Mouse (Mus musculus) right cerebral cortex, postnatal 4 days (tissue): ENCODE measurements around the gene Pinlyp.

ENCODE experiments used
- DNase-seq: peaks from one replicate; pipeline ENCODE4 v3.0.0-alpha.2; 2022

Pinlyp gene

DNA sequence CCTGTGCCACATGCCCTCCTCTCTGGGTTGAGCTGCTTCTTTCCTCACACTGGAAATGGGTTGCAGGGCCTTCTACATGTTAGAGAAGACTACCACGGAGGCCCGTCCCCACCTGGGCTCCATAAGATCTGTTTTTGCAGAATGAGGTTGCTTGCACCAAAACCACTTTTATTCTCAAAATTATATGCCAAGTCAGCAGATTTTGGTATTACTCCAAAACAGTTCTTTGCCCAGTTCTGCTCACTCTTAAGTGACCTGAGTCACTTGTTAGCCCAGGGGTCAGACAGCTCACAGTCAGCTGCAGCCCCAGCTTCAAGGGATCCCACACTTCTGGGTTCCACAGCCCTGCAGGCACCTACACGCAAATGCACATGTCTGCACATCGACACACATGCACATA lies 15.5 kb upstream of the Pinlyp start:
- no peak for DNase-seq

DNA sequence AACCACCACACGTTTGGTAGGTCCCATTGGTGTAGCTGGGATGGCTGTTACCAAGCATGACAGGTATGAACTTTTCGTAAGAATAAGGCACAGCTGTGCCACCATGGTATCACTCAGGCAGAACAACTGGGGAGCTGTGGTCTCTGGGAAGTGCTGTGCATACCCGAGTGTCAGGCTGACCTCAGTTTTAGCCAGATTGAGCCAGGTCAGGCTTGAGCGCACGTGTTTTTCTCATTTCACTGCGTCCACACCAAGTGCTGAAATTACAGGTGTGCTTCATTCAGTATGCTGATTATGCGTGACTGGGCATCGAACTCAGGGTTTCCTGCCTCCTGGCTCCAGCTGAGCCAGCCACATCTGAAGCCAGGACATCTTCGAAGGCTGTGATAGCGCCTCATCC lies 9.9 kb upstream of the Pinlyp start:
- no peak for DNase-seq

DNA sequence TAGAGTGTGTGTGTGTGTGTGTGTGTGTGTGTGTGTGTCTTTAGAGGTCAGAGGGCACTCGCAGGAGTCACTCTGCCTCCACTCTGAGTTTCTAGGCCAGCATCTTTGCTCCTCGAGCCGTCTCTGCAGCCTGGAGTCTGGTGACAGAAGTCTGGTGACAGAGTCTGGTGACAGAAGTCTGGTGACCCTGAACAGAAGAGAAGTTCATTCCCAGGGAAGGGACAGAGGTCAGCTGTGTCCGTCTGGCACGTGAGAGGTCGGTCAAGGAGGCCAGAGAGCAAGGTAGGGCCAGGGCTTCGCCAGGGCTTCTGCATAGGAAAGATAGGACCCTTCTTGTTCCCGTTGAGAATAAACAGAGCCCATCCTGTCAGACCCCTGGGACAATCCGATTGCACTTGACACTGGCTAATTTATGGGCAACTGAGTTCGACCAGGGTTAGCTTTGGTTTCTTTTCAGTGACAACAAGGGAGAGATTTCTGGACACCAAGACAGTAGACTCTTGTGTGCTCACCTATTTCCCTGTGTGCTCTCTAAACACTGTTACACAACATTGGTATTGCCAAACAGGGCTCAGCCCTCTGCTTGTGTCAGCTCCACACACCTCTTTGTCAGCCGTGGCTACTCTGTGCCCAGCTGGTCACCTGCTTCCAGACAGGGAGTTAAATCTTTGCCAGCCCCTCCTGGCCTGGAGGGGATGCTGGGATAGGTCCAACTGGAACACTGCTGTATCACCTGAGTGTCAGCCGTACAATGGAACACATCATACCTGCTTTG lies 6.3 kb upstream of the Pinlyp start:
- DNase-seq = no peak

DNA sequence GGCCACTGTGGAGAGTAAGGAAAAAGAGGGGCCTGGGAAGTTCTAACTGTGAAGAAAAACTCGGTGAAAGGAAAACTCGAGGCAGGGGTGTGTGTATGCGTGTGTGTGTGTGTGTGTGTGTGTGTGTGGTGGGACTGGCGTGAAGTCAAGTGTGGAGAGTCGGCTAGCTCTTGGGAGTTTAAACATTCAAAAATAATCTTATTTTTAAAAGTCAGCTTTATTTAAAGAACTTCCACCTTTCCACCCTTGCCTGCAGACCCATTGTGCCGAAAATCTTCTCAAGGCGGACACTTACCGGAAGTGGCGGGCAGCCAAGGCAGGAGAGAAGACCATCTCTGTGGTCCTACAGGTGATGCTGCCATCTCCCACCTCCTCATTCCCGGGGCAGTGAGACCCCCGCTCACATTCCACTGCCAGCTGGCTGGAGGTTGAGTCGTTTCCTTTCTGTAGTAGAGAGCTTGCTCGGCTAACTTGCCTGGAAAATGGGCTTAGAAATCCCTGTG lies 1.7 kb upstream of the Pinlyp start:
- no peak for DNase-seq

DNA sequence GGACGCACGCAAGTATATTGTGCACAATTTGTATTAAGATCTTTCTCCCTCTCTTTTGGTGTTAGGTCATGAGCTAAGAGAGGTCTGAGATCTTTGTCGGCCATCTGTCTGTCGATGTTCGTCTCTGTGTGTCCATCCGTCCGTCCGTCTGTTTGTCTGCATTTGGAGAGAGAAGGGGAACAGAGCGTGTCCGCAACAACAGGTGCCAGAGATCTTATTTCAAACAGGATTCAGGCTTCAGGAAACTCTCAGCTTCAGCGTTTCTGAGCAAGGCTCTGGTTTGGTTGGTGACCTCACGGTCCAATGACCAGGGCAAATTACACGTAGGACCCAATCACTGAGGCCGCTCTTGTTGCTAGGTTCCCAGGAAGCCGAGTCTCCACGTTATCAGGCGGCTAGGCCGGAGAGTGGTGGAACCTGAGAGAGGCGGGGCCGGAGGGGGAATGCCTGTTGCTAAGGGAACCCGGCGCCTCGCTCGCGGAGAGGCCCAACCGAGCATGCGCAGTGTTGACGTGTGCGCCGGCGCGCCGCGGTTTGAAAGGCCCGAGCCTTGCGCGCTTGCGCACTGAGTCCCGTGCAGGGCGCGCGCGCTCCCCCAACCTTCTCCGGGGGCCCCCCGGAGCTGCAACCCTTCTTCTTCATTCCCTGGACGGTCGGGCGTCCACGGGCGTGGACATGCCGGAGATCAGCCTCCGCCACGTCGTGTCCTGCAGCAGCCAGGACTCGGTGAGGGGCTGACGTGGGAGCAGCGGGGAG lies 894 bp upstream of the Pinlyp start:
- peak; percentile 99 for DNase-seq

DNA sequence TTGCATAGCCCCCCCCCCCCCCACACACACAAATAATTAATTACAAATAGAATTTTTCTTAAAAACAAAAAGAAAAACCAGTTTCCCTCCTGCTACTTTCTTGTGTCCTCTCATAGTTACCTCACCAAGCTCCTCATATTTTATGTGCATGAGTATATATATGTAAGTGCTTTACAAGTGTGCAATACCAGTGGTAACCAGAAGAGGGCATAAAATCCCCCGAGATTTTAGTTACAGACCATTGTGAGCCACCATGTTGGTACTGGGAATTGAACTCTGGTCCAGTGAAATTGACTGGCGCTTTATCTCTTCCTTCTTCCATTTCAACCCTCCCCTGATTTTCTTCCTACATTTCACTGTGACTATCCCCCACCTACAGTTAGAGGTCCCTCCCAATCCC lies 1.4 kb downstream of the Pinlyp start:
- DNase-seq = no peak

DNA sequence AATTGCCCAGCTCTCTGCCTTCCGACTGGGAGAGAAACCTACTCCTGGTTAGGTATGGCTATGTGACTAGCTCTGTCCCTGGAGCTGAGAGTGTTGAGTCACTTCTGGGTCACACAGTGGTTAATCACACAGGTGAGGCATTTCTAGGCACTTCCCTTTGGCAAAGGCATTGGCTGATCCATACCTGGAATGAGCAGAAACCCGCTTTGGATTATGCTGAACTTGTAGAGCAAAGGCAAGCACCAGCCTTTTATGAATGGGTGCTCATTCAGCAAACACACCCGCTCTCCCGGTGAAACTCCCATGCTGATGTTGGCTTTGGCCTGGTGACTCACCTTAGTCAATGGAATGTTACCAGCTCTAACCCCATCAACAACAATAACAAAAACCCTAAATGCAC lies 6.2 kb downstream of the Pinlyp start:
- no peak for DNase-seq

DNA sequence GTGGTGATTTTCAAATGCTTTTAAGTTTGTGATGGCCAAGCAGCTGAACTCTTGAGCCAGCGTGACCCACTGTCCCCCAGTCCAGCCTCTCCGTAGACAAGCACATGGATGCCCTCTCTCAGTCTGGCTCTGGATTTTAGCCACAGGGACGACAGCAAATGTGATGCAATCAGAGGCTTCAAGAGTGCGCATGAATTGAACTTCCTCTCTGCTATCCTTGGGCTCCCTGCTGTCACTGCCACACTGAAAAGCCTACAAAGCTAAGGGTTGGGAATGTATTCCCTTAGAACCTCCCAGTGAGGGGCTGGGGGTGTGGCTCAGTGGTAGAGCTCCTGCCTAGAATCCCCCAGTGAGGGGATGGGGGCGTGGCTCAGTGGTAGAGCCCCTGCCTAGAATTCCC lies 7.2 kb downstream of the Pinlyp start:
- no peak for DNase-seq

DNA sequence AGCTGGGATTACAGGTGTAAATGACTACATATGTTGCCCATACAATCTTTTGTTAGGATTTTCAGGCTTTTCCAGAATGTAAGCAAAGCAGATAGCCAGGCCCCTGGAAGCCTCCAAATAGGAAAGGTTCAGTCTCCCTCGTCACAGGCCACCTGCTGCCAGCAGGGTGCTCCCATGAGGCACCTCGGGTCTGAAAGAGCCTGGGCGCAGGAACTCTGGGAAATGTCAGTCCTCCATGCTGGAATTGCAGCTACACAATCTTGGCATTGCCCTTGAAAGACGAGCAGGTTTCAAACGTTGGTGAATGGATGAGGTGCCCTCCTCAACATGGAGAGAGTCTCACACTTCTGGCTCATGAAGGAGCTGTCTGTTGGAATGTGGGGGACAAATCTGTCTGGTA lies 7.8 kb downstream of the Pinlyp start:
- DNase-seq = peak; percentile 36

DNA sequence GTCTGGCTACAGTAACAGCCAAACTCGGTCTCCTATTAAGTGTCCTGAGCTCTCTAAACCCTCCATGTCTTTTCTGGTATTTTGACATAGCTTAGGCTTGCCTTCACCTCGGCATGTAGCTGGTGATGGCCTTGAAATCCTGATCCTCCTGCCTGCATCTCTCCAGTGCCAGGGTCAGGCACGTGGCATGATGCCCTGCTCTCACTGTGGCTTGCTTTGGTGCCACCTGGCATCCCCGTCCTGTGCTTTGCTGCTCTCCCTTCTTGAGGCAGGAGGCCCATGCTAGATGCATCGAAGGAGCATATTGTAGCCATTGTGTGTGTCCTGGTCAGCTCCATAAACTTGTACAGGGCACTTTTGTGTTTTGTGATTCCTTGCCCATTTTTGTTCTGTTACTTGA lies 8.3 kb downstream of the Pinlyp start:
- no peak for DNase-seq

DNA sequence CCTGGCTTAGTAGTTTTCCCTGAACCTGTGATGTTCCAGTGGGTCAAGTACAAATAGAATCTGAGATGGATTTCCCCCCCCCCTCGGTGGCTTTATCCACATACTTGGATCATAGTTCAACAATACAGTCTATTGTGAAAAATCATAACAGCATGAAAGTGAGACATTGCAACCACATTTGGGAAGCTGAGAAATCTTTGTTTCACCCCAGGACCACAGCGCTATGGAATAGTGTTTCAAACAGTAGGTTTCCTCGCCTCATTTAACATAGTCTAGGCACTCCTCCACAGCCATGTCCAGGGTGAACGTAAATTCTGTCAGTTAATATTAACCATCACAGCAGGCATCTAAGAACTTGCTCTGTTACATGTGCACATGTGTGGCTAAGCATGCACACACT lies 8.8 kb downstream of the Pinlyp start:
- no peak for DNase-seq

DNA sequence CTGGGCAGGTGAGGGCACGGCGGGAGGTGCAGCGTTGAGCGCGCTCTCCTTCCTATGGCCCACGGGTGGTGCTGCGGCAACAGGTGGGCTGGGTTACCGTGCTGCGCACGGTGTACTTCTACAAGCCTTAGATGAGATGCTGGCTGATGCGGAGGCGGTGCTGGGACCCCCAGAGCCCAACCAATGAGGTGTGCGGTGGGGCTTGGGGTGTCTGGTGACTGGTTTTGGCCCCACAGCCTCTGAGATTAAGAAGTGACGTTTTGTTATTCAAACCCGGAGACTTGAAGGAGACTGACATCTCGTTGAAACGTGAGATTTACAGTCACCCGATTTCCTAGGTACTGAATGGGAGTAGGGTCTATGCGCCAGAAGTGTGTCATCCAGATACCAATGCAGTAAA lies 11.6 kb downstream of the Pinlyp start:
- DNase-seq = peak; percentile 29

DNA sequence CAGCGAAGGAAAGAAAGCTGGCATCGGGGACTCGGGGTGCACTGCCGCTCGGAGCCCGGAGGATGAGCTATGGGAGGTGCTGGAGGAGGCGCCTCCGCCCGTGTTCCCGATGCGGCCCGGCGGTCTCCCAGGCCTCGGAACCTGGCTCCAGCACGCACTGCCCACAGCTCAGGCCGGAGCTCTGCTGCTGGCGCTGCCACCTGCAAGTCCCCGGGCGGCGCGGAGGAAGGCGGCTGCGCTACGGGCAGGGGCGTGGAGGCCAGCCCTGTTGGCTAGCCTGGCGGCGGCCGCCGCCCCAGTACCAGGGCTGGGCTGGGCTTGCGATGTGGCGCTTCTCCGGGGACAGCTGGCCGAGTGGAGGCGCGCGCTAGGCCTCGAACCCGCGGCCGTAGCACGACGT lies 12.1 kb downstream of the Pinlyp start:
- no peak for DNase-seq

DNA sequence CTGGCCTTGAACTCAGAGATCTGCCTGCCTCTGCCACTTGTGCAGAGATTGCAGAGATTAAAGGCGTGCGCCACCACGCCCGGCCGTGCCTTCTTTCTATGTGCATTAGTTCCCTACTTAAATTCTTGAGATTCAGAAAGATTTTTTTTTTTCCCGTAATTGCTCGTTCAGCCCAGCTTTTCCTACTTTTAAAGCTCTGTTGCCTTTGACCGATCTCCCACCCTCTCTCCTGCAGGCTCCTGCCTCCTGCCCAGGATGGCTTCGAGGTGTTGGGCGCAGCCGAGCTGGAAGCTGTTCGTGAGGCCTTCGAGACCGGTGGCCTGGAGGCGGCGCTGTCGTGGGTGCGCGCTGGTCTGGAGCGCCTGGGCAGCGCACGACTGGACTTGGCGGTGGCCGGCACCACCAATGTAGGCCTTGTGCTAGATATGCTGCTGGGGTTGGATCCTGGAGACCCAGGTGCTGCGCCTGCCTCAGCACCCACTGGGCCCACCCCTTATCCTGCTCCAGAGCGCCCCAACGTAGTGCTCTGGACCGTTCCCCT lies 12.8 kb downstream of the Pinlyp start:
- DNase-seq = no peak

DNA sequence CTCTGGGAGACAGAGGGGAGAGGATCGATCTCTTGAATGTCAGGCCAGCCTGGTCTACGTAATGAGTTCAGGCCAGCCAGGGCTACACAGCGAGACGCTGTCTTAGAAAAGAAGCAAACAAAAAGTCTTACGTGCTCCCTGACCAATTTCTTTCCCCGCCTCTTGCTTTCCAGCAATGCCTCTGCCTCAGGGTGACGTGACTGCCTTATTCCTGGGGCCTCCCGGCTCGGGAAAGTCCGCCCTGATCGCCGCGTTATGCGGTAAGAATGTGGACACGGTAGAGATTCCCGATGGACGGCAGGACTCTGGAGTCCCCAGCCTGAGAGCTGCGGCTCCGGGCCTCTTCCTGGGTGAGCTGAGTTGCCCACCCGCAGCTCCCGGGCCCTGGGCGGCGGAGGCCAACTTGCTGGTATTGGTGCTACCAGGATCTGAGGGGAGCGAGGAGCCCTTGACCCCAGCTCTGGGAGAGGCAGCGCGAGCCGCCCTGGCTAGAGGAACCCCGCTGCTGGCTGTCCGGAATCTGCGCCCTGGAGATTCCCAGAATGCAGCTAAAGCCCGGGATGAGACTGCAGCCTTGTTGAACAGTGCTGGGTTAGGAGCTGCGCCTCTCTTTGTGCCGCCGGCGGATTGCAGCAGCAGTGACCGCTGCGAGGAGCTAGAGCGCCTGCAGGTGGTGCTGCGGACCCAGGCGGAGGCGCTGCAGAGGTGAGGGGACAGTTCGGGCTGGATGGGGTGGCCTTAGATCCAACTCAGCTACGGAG lies 14.5 kb downstream of the Pinlyp start:
- peak; percentile 77 for DNase-seq

DNA sequence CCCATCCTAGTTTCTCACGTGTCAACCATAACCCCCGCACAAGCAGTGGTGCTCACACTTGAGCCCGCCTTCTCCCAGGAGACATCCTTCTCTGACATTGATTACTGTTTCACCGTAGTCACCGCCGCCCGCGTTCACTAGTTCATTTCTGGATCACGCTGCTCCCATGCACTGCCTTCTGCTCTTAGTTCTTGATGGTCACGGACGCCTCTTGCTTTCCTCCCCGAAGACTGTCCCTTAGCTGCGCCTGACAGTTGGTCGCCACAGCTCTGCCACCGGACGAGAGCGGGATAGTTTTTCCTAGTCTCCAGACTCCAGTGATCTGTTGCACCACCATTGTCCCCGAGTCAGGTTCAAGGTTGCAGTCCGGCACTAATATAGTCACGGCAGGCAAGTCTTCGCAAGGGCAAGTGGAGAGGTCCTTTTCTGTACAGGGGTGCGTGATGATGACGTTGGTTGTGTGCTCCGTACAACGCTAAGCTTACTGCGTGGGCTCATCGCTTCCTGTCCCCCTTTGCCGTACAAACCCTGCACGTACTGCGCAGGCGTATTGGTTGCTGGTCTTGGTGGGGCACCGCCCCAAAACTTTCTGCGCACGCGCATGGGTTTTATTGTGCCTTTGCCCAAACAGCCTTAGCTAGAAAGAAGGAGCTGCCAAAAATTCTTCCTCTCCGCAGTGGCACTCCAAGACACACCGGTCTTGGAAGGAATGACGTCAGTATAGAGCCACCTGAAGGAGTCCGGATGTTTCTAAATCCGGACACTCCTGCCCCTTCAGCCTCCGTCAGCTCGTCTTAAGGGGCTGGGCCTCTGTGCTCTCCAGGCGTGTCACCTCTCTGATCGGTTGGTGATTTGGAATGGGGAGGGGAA lies 15.6 kb downstream of the Pinlyp start, which contains the start of gene Irgq:
Gene Irgq (plus strand): TSS at position 628 of the 870 bp plus-strand sequence.
- DNase-seq = peak; percentile 99

DNA sequence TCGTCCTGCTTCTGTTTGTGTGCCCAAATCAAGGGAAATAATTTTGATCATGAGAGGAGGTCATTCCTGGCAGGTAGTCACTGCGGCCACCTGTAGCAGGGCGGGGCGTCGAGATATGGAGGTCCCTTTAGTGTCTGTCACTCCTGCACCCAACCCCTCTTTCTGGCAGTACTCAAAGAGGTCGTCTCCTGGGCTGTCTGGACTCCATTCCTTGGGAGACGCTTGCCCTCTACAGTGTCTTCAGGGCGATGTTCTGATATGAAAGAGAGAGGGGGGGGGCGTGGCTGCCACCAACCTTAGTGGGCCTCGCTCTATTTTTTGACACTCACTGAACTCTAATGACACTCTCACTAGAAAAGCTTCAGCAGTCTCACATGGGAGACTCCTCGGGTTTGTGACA lies 16.3 kb downstream of the Pinlyp start:
- no peak for DNase-seq

DNA sequence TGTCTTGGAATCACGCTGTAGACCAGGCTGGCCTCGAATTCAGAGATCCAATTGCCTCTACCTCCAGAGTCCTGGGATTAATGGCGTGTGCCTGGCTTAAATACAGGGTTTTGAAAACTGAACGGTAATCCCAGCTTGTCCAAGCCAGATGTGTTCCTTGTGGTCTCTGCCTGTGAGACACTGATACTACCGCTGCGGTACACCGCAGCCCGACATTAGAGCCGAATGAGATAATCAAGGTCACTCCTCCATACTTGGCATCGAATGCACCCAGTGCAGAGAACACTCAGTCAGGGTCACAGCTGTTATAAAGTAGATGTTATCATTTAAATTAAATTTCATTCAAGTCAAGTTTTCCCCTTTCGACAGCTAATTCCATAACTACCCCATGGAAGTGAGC lies 17.1 kb downstream of the Pinlyp start:
- no peak for DNase-seq

DNA sequence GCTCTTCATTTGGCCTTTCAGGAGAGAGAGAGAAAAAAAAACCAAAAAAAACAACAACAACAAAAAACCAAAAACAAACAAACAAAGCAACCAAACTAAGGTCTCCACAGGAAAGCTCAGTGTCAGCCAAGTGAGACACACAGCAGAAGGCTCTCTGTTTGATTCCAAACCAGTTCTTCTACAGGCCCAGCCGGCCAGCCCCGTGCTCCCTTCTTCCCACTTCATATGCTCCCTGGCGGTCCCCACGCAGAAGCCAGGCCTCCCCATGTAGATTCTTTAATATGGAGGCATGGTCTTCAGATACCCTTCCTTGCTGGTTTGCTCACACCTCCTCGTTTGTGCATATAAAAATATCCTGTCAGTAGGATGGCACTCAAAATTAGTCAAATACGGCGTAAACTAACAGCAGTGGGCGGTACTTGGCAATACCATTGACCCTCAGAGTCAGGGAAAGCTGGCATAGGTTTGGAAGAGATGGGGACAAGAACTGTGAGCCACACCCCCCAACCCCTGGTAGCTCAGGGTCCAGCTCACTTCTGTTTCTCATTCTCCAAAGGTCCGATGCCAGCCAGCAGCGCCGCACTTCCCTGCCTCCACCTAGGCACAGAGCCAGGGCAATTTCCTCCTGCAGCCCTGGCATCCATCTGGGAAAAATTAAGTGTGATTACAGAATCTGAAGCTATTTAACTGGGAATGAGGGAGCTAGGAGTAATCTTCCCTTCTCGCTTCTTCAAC lies 20.1 kb downstream of the Pinlyp start:
- no peak for DNase-seq

DNA sequence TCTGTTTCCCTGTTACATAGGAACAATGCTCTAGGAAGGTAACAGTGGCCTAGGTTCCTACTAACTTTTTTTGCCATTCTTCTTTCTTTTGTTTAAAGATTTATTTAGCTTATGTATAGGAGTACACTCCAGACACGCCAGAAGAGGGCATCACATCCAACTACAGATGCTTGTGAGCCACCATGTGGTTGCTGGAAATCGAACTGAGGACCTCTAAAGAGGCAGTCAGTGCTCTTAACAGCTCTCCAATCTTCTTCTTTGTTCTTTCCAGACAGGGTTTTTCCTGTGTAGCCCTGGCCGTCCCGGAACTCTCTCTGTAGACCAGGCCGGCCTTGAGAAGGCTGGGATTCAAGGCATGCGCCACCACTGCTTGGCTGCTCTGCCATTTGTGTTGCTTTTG lies 20.9 kb downstream of the Pinlyp start:
- DNase-seq = no peak

DNA sequence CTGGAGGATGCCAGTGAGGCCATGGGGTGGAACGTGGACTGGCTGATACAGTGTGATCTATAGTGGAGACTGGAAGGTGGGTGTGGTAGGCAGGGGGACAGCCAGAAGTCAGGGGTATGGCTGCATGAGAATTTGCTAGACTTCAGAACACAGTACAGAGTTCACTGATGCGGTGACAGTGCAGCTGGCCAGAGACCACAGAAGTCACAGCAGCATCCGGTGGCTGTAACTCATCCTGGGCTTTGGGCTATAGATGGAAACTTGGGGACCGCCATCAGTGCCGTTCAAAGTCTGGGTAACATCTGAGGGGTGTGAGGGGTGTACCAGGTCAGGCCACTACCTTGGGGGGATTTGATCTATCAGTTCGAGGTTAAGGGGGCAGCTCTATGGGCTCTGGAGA lies 22.2 kb downstream of the Pinlyp start:
- no peak for DNase-seq

DNA sequence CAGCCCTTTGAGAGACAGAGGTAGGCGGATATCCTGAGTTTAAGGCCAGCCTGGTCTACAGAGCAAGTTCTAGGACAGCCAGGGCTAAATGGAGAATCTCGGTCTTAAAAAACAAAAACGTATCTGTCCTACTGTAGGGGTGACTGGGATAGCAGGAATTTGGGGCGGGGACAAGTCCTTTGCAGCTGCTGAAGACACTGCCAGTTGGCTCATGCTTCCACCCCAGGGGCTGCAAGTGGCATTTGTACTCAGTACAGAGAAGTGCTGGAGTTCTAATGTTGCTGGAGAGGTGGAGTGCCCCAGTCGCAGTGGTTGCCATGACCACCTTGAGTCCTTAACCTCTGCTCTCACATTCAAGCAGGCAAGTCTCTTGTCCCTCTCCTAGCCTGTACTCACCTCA lies 23.1 kb downstream of the Pinlyp start:
- DNase-seq = no peak
